Mouse (Mus musculus): ENCODE data around the gene Nkg7. TPM values are rescaled to one million over a fixed set of nuclear protein-coding genes. Genes with fewer than 3 reads are reported as not detected.

Gene Nkg7
- polyA plus RNA-seq, 1 experiment from 2014 or later: 16.2 TPM

DNA sequence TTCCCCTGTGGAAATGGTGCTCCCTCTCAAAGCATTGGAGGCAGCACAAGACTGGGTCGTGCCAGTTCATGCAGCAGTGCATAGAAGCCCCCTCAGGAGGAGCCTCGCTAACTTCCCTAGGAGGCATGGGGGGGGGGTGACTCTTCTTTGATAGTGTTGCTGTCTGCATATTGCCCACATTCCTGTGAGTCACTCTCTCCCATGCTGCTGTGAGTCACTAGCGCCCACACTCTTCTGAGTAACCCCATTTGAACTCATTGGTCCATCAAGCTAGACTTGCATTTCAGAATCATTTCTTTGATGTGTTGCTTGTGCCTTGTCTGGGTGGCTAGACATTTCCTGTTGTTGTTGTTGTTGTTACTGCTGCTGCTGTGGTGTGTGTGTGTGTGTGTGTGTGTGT lies 44.3 kb downstream of the Nkg7 start:
- Histone ChIP-seq H3K9ac (replicated peaks) (no peak overlapping the region), H3K4me3 (ENCODE audit: low read depth, low read length) (no peak overlapping the region)

DNA sequence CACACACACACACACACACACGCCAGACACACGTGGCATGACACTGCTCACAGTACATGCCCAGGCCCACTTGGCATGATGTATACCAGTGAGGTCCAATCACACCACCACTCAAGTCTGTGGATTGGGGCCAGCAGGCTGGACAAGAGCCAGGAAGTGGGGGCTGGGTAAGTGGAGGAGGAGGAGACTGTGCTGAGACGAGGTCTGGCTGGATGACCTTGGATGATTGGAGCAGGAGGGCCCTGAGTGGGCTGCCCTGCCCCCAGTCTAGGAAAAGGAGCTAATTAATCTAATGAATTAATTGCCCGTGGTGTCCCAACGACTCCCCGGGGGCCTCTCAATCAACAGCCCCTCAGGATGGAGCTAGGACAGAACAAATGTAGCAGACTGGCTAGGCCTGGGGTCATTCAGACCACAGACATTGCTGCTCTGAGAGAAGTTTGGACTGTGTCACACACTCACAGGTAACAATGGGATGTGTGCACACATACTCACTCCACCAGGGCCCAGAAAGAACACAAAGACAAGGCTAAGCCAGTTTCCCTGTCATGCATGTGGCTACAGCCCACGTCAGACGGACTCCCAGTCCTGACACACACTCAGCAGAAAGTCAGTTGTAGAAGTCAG lies 45.3 kb downstream of the Nkg7 start:
- Histone ChIP-seq H3K36me3 (replicated peaks; ENCODE audit: insufficient read depth, low read length) (no peaks in the 10 kb centered on the region), H3K4me3 (ENCODE audit: low read depth, low read length) (no peak overlapping the region), H3K4me1 (ENCODE audit: insufficient read depth) (no peaks in the 10 kb centered on the region), H3K27me3 (ENCODE audit: insufficient read depth, low read length) (peaks cover 8% of the 10 kb centered on the region; the same call in 1 of the 2 replicates), H3K27ac (ENCODE audit: low read depth) (no peak overlapping the region), H3K4me2 (ENCODE audit: low read depth, low read length) (no peak overlapping the region), H3K9ac (replicated peaks) (no peak overlapping the region), H3K9me3 (ENCODE audit: low read length) (no peaks in the 10 kb centered on the region)
- 67% methylated on average over 8 of the region's 8 CpGs for WGBS (ENCODE audit: insufficient replicate concordance)
- TF ChIP-seq CTCF (IDR thresholded peaks at IDR 0.05; ENCODE audit: low read depth): no peak
- no peak for TF ChIP-seq EP300 (IDR thresholded peaks at IDR 0.05; ENCODE audit: low read depth)
- ATAC-seq: no peak
- no peak for DNase-seq

More for the DNA sequence above, 44.3 kb downstream of the Nkg7 start:
- no peak for TF ChIP-seq EP300 (IDR thresholded peaks at IDR 0.05; ENCODE audit: low read depth)
- no peak for TF ChIP-seq CTCF (IDR thresholded peaks at IDR 0.05; ENCODE audit: low read depth)
- Histone ChIP-seq H3K4me1 (ENCODE audit: insufficient read depth) (no peaks in the 10 kb centered on the region), H3K36me3 (replicated peaks; ENCODE audit: insufficient read depth, low read length) (no peaks in the 10 kb centered on the region), H3K9me3 (ENCODE audit: low read length) (no peaks in the 10 kb centered on the region), H3K27me3 (ENCODE audit: insufficient read depth, low read length) (peaks cover 18% of the 10 kb centered on the region), H3K4me2 (ENCODE audit: low read depth, low read length) (no peak overlapping the region), H3K27ac (ENCODE audit: low read depth) (no peak overlapping the region)
- no peak for DNase-seq
- 50% methylated on average over 3 of the region's 3 CpGs for WGBS (ENCODE audit: insufficient replicate concordance)
- ATAC-seq: no peak

DNA sequence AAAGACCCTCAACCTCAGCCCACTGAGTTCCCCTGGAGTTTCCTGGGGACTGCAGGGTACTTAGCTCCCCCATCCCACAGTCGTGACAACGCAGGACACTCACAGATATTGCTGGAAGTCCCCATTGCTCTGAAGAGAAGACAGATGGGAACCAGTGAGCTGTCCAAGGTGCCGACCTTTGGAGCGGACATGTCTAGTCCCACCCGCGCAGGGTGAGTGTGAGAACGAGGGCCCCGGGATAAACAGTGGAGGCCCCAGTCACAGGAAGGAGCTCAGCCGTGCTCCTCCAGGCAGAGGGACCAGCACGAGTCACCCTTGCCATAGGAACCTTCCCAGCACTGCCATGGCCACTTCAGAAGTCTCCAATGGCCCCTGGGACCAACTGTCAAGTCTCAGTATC lies 46.4 kb downstream of the Nkg7 start:
- H3K27ac ChIP-seq (ENCODE audit: low read depth): no peak overlapping the region
- no peaks in the 10 kb centered on the region for H3K36me3 ChIP-seq (replicated peaks; ENCODE audit: insufficient read depth, low read length)
- H3K4me1 ChIP-seq (ENCODE audit: insufficient read depth): no peaks in the 10 kb centered on the region
- WGBS (ENCODE audit: insufficient replicate concordance): 7% methylated on average over 10 of the region's 10 CpGs
- TF ChIP-seq CTCF (IDR thresholded peaks at IDR 0.05; ENCODE audit: low read depth) (no peak), EP300 (IDR thresholded peaks at IDR 0.05; ENCODE audit: low read depth) (no peak)
- H3K9me3 ChIP-seq (ENCODE audit: low read length): no peaks in the 10 kb centered on the region
- H3K27me3 ChIP-seq (ENCODE audit: insufficient read depth, low read length): peaks cover 1% of the 10 kb centered on the region; the same call in 1 of the 2 replicates
- H3K4me3 ChIP-seq (ENCODE audit: low read depth, low read length): no peak overlapping the region
- H3K9ac ChIP-seq (replicated peaks): no peak overlapping the region
- ATAC-seq: no peak
- no peak overlapping the region for H3K4me2 ChIP-seq (ENCODE audit: low read depth, low read length)
- DNase-seq: no peak

Small RNAs within 50 kb of the gene (microRNA-seq; reads per million reads assigned to microRNA genes)
- gene Mir7051: 1.6 reads per million

Other genes starting within 250 kb of the Nkg7 start
- gene Zfp715, start 123.8 kb upstream of the Nkg7 start, polyA plus RNA-seq (2015; fragmentation: Nextera tagmentation; extraction: Ambion mirVana): 3.9 and 4.1 TPM in 2 replicates
- gene Siglecf, start 85.7 kb upstream of the Nkg7 start, polyA plus RNA-seq (2015; fragmentation: Nextera tagmentation; extraction: Ambion mirVana): 0.71 and 0.96 TPM in 2 replicates
- gene Siglecg, start 28.9 kb upstream of the Nkg7 start, polyA plus RNA-seq (2015; fragmentation: Nextera tagmentation; extraction: Ambion mirVana): 2.9 and 3.5 TPM in 2 replicates
- gene Lim2, start 9.4 kb upstream of the Nkg7 start, polyA plus RNA-seq (2015; fragmentation: Nextera tagmentation; extraction: Ambion mirVana): not detected in 2 replicates
- gene Cldnd2, start 3.7 kb downstream of the Nkg7 start, polyA plus RNA-seq (2015; fragmentation: Nextera tagmentation; extraction: Ambion mirVana): 0.22 TPM in 1 of 2 replicates, not detected in the other
- 759 and 760 TPM in 2 replicates for gene Etfb, start 7.0 kb downstream of the Nkg7 start, polyA plus RNA-seq (2015; fragmentation: Nextera tagmentation; extraction: Ambion mirVana)
- 0.25 TPM in 1 of 2 replicates, not detected in the other for gene Gm45233, start 7.1 kb downstream of the Nkg7 start, polyA plus RNA-seq (2015; fragmentation: Nextera tagmentation; extraction: Ambion mirVana)
- gene Vsig10l, start 26.1 kb downstream of the Nkg7 start, polyA plus RNA-seq (2015; fragmentation: Nextera tagmentation; extraction: Ambion mirVana): 0.70 and 1.4 TPM in 2 replicates
- gene Iglon5, start 53.0 kb downstream of the Nkg7 start, polyA plus RNA-seq (2015; fragmentation: Nextera tagmentation; extraction: Ambion mirVana): not detected in 2 replicates
- gene 4931406B18Rik, start 68.9 kb downstream of the Nkg7 start, polyA plus RNA-seq (2015; fragmentation: Nextera tagmentation; extraction: Ambion mirVana): not detected in 2 replicates
- 3.9 and 5.1 TPM in 2 replicates for gene Cd33, start 107.4 kb downstream of the Nkg7 start, polyA plus RNA-seq (2015; fragmentation: Nextera tagmentation; extraction: Ambion mirVana)
- 0.14 and 0.26 TPM in 2 replicates for gene Zfp658, start 125.2 kb downstream of the Nkg7 start, polyA plus RNA-seq (2015; fragmentation: Nextera tagmentation; extraction: Ambion mirVana)
- 1.3 TPM in 2 replicates for gene Zfp719, start 142.5 kb downstream of the Nkg7 start, polyA plus RNA-seq (2015; fragmentation: Nextera tagmentation; extraction: Ambion mirVana)
- gene Zfp819, start 170.1 kb downstream of the Nkg7 start, polyA plus RNA-seq (2015; fragmentation: Nextera tagmentation; extraction: Ambion mirVana): not detected in 2 replicates
- gene Ceacam18, start 197.6 kb downstream of the Nkg7 start, polyA plus RNA-seq (2015; fragmentation: Nextera tagmentation; extraction: Ambion mirVana): 0.14 TPM in 1 of 2 replicates, not detected in the other
- gene Siglece, start 223.1 kb downstream of the Nkg7 start, polyA plus RNA-seq (2015; fragmentation: Nextera tagmentation; extraction: Ambion mirVana): 5.1 and 5.8 TPM in 2 replicates
- 3.2 and 4.5 TPM in 2 replicates for gene Ctu1, start 234.9 kb downstream of the Nkg7 start, polyA plus RNA-seq (2015; fragmentation: Nextera tagmentation; extraction: Ambion mirVana)